Mouse (Mus musculus) kidney, embryonic 15.5 days (tissue): ENCODE measurements around the gene 2810004N23Rik. TPM values are rescaled to one million over a fixed set of nuclear protein-coding genes. Genes with fewer than 3 reads are reported as not detected.

Experiments used
- ATAC-seq: fragments of 200-750 bp; cut with Nextera tagmentation; replicated peaks from 2 replicates; pipeline ENCODE4 v1.8.0; 2017; ENCODE audit warnings: moderate TSS enrichment; ENCODE audit not compliant: low FRiP score
- H3K27ac ChIP-seq: fragments of 300-500 bp; sonication (generic); 2 replicates; pipeline ENCODE4 v1.5.1; 2015; ENCODE audit warnings: mild to moderate bottlenecking, inconsistent platforms
- H3K27me3 ChIP-seq: fragments of 300-500 bp; sonication (generic); 2 replicates; pipeline ENCODE4 v1.6.1; 2015; ENCODE audit warnings: inconsistent platforms
- H3K36me3 ChIP-seq: fragments of 300-500 bp; sonication (generic); 2 replicates; pipeline ENCODE4 v1.6.1; 2015; ENCODE audit warnings: inconsistent platforms
- H3K4me1 ChIP-seq: fragments of 300-500 bp; sonication (generic); 2 replicates; pipeline ENCODE4 v1.6.1; 2015; ENCODE audit warnings: inconsistent platforms
- H3K4me2 ChIP-seq: fragments of 300-500 bp; sonication (generic); 2 replicates; pipeline ENCODE4 v1.6.1; 2015; ENCODE audit warnings: moderate library complexity, mild to moderate bottlenecking, inconsistent platforms
- H3K4me3 ChIP-seq: fragments of 300-500 bp; sonication (generic); replicated peaks from 2 replicates; pipeline ENCODE4 v1.5.1; 2015; ENCODE audit warnings: mild to moderate bottlenecking, inconsistent platforms
- H3K9ac ChIP-seq: fragments of 300-500 bp; sonication (generic); 2 replicates; pipeline ENCODE4 v1.6.1; 2015; ENCODE audit warnings: mild to moderate bottlenecking, inconsistent platforms
- H3K9me3 ChIP-seq: fragments of 300-500 bp; sonication (generic); replicated peaks from 2 replicates; pipeline ENCODE4 v1.6.1; 2016; ENCODE audit warnings: inconsistent platforms
- WGBS: fragments of 180-500 bp; shearing (Covaris S2); methylation state at CpG from one replicate; pipeline ENCODE4 v1.1.7; 2015; ENCODE audit warnings: mixed read lengths; 5-methylcytosine and 5-hydroxymethylcytosine counted together
- polyA plus RNA-seq: library from polyadenylated mRNA; unstranded; fragments of >200 nt; fragmentation: Nextera tagmentation; extraction: Ambion mirVana; gene quantifications from 2 replicates; pipeline ENCODE4 v1.2.1, GENCODE M21; 2015

The 2810004N23Rik gene
- 52.7 and 53.3 TPM in 2 replicates for polyA plus RNA-seq

DNA sequence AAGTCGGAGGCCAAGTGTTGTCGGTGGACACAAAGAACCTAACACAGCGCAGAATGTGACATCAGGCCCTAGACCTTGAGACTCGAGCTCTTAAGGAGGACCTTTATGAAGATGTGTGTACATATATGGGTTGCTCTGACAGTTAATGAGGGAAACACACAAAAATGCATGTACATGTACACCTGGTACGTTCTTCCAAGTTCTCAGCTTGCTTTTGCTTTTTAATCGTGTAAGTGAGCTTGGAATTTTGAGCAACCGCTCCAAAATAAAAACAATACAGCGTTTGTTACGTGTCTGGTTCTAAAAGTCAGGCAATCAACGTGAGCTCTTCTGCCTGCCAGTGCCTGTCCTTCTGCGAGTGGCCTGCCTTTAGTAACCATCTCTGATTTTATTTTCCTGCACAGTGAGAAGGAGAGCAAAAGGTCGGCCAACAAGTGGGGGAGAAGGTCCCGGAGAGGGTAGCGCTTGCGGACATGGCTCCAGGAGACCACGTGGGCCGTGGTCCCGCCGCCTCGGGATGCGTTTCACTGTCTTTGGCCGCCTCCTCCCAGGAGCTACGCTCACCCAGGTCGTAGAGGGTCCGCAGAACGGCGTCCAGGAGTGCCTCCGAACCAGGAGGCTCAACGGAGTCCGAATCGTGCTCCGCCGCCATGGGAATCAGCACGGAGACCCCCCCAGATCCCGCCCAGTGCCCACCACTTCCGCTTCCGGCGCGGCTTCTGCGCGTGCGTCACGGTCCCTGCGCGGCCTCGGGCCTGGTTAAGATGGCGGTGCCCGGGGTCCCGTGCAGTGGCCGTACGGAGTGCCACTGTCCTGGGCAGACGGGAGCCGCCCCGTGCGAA lies at the start of gene 2810004N23Rik, which contains the start of gene Gnpat:
Gene 2810004N23Rik (minus strand): TSS at position 800 of the 842 bp plus-strand sequence.
Gene Gnpat (plus strand): TSS at position 713 of the 842 bp plus-strand sequence.
- H3K4me2 ChIP-seq, result peak within 1 kb of the TSS; percentile 75
- peak; percentile 98 for ATAC-seq
- no peaks in the 10 kb centered on the region for H3K27me3 ChIP-seq
- 1% methylated on average over 55 of the region's 55 CpGs for WGBS
- peaks cover 14% of the 10 kb centered on the region for H3K4me1 ChIP-seq
- peak within 1 kb of the TSS; percentile 96 for H3K27ac ChIP-seq
- peak within 1 kb of the TSS; percentile 95 for H3K4me3 ChIP-seq
- H3K36me3 ChIP-seq, result peaks cover 48% of the 10 kb centered on the region
- H3K9me3 ChIP-seq, result peaks cover under 1% of the 10 kb centered on the region; the same call in 1 of the 2 replicates
- H3K9ac ChIP-seq, result peak within 1 kb of the TSS; percentile 96

DNA sequence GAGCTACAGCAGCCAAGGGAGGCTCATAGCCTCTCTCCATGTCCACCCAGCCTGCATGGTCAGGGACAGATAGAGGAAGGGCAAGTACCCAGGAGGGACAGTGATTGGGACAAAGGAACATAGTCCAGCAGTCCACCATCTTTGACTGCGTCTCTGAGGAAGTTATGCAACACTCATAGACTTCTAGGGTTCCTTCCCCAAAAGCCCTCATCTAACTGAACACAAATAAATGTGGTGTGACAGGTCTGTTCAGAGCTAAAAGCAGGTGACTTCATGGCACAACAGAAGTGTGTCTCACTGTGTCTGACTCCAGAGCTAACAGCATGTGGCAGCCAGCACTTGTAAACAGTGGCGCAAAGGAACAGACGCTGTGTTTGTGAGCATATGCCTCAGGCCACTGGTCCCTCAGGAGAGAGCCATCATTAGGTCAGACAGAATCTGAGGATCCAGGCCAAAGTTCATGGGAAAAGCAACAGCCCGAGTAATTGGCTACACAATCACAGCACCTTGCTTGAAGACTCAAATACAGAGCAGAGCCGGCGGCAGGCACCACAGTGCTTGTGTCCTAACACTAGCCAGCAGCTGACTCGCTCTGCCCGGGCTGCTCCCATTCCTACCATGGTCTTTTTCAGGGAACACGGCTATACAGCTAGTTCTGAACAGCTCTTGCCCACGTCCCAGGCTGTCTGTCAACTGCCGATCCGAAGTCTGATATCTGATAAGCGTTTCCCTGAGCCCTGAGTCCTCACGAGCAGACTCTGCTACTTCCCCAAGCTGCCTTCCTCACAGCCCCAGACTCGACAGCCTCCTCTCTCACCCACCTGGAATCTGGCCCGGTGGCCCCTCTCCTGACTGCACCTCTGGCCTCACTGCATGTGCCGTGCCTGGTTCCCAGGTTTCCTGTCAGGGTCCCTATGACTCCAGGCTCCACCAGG lies 49.3 kb upstream of the 2810004N23Rik start:
- Histone ChIP-seq H3K36me3 (peaks cover 85% of the 10 kb centered on the region), H3K27ac (peak overlapping the region; percentile 28; the same call in 1 of the 2 replicates), H3K4me2 (no peak overlapping the region), H3K4me3 (no peak overlapping the region), H3K4me1 (peaks cover 14% of the 10 kb centered on the region; the same call in 1 of the 2 replicates), H3K9ac (no peak overlapping the region), H3K9me3 (no peaks in the 10 kb centered on the region), H3K27me3 (no peaks in the 10 kb centered on the region)
- ATAC-seq, result peak; percentile 30; the same call in 1 of the 2 replicates
- WGBS, result 68% methylated on average over 17 of the region's 17 CpGs

DNA sequence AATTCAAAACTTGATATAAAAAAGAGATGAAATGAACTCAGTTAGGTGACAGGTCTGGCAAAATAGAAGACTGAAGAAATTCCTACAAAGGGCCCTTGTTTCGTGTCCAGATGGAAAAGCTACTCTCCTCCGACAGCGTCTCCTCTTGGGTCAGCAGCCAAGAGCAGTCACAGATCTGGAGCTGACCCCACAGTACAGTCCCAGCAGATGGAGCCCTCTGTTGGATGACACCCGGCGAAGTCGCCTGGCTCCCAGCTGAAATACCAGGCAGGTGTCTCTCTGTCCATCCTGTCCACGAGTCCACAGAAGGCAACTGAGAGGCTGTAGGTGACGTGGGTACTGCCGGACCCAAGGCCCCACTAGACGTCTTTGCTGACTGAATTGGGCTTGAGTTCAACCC lies 47.4 kb upstream of the 2810004N23Rik start:
- Histone ChIP-seq H3K4me3 (no peak overlapping the region), H3K9me3 (no peaks in the 10 kb centered on the region), H3K9ac (no peak overlapping the region), H3K4me1 (peaks cover 6% of the 10 kb centered on the region; the same call in 1 of the 2 replicates), H3K27ac (no peak overlapping the region), H3K36me3 (peaks cover 99% of the 10 kb centered on the region), H3K4me2 (no peak overlapping the region), H3K27me3 (no peaks in the 10 kb centered on the region)
- no peak for ATAC-seq
- WGBS, result 88% methylated on average over 10 of the region's 10 CpGs

DNA sequence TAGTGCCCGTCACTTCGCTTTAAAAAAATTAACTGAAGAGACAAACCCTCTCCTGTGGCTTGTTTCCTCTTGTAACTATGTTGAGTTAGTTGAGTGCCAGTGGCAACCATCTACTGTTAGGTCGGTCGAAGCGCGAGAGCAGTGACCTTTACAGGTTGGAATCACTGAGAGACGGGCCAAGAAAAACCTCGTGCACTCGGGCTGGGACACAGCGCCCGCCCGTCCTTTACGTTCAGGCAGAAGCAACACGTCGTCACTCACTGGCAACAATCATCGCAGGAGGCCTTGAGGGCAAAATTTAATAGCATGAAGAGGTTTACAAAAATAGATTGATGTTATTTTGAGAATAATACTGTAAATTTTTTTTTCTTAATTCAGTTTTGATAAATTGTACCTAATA lies 47.0 kb upstream of the 2810004N23Rik start:
- no peaks in the 10 kb centered on the region for H3K9me3 ChIP-seq
- no peak overlapping the region for H3K9ac ChIP-seq
- no peak overlapping the region for H3K27ac ChIP-seq
- H3K4me3 ChIP-seq, result no peak overlapping the region
- no peak overlapping the region for H3K4me2 ChIP-seq
- no peak for ATAC-seq
- H3K4me1 ChIP-seq, result peaks cover 6% of the 10 kb centered on the region; the same call in 1 of the 2 replicates
- 89% methylated on average over 16 of the region's 16 CpGs for WGBS
- no peaks in the 10 kb centered on the region for H3K27me3 ChIP-seq
- H3K36me3 ChIP-seq, result peaks cover 98% of the 10 kb centered on the region

DNA sequence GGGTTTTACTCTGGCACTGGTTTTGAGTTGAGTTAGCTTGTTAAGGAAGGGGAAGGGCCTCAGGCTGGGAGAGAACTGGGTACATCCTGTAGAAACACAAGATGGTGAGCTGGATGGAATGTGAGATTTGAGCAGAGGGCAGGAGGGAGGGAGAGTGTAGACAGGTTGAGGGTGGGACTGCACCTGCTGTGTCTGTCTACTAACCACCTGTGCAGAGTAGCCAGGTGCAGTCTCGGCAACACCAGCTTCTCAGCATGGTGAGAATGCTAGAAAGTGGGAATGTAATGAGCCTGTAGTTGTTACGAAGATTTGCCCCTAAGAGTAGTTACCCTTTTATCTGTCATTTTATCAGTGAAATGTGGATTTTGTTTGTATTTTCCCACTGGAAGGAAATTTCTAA lies 42.6 kb upstream of the 2810004N23Rik start:
- H3K9ac ChIP-seq, result no peak overlapping the region
- no peak for ATAC-seq
- no peak overlapping the region for H3K4me2 ChIP-seq
- H3K36me3 ChIP-seq, result peaks cover 94% of the 10 kb centered on the region
- no peak overlapping the region for H3K27ac ChIP-seq
- H3K4me1 ChIP-seq, result no peaks in the 10 kb centered on the region
- H3K9me3 ChIP-seq, result no peaks in the 10 kb centered on the region
- no peaks in the 10 kb centered on the region for H3K27me3 ChIP-seq
- H3K4me3 ChIP-seq, result no peak overlapping the region
- WGBS, result 95% methylated on average over 2 of the region's 2 CpGs

DNA sequence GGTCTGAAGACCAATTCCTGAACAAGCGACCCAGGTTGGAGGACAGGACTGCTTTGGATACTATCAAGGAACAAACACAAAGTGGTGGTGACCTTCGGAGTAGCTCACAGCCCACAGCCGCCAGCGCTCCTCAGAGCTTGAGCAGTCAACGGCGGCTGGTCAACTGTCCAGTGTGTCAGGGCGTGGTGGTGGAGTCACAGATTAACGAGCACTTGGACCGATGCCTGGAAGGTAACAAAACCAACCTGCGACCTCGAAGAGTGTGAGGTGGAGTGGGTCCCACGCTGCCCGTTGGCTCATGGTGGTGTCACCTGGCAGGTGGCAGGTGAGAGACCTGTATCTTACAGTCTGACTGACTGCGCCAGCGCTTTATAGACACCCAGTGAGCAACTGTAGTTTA lies 40.3 kb upstream of the 2810004N23Rik start:
- Histone ChIP-seq H3K27me3 (no peaks in the 10 kb centered on the region), H3K9ac (no peak overlapping the region), H3K4me2 (no peak overlapping the region), H3K27ac (no peak overlapping the region), H3K4me1 (peaks cover 11% of the 10 kb centered on the region), H3K4me3 (no peak overlapping the region), H3K36me3 (peaks cover 88% of the 10 kb centered on the region), H3K9me3 (no peaks in the 10 kb centered on the region)
- 89% methylated on average over 15 of the region's 15 CpGs for WGBS
- no peak for ATAC-seq

DNA sequence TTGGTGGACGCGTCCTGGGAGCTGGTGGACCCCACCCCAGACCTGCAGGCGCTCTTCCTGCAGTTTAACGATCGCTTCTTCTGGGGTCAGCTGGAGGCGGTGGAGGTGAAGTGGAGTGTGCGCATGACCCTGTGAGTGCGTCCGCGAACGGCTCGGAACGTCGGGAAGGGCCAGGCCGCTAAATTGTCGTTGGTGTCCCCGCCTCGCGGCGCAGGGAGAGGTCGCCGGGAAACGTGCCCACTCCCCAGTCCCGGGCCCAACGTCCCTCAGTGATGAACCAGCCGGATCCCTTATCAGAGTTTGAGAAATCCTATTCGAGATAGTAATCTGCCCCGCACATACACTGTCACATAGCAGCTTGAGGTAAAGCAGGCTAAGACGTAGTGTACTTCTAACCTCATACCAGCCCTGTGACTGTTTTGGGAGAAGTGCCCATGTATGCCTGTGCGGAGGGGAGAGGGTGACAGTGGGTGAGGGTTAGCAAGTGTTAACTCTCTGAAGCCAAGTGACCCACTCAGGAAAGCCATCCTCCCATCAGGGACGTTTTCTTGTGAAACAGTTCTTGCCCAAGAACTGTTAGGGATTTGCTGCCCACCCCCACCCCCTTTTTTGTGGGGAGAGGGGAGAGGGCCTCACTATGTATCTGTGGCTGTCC lies 35.5 kb upstream of the 2810004N23Rik start:
- peaks cover 68% of the 10 kb centered on the region for H3K36me3 ChIP-seq
- no peaks in the 10 kb centered on the region for H3K27me3 ChIP-seq
- H3K9ac ChIP-seq, result peak overlapping the region; percentile 81
- H3K4me3 ChIP-seq, result peak overlapping the region; percentile 89
- H3K27ac ChIP-seq, result peak overlapping the region; percentile 85
- ATAC-seq, result no peak
- H3K9me3 ChIP-seq, result no peaks in the 10 kb centered on the region
- peaks cover 34% of the 10 kb centered on the region for H3K4me1 ChIP-seq
- 4% methylated on average over 31 of the region's 31 CpGs for WGBS
- peak overlapping the region; percentile 99 for H3K4me2 ChIP-seq

DNA sequence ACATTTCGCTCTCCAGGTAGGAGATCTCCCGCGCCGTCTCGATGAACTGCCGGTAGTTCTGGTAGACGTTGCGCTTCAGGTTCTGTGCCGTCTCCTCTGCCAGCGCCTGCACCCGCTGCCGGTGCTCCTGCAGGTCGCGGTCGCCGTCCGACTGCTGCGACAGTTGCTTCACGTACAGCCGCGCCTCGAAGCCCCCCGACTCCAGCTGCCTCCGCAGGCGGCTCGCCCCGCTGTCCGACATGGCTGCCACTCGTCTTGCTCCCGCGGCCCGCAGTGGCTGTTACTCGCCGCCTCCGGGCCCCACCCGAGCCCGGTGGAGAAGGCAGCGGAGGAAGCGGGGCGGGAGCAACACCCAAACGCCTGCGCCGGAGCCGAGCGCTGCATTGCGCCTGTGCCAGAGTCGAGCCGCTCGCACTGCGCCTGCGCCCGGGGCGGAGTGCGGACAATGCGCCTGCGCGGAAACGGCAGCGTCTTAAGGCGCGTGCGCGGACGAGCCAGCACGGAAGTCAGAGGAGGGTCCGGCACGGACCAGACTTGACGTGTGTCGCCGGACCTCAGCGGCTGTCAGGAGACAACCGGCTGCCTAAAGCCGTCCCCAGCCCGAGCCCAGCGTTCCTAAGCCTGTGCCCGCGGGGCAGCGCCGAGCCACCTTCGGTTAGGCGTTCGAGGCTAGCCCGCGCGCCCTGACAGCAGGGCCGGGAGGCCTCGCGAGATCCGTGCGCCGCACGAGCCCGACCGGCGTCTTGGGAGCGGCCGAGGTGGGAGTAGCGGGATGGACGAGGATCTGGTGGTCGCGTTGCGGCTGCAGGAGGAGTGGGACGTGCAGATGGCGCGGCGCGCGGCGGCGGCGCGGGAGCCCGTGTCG lies 34.7 kb upstream of the 2810004N23Rik start, which contains the start of the genes Exoc8 and Sprtn:
Gene Exoc8 (minus strand): TSS at position 320 of the 865 bp plus-strand sequence.
Gene Sprtn (plus strand): TSS at position 501 of the 865 bp plus-strand sequence.
- Histone ChIP-seq H3K27me3 (no peaks in the 10 kb centered on the region), H3K36me3 (peaks cover 68% of the 10 kb centered on the region), H3K4me2 (peak within 1 kb of the TSS; percentile 99), H3K9me3 (no peaks in the 10 kb centered on the region), H3K4me1 (peaks cover 34% of the 10 kb centered on the region), H3K27ac (peak within 1 kb of the TSS; percentile 87), H3K9ac (peak within 1 kb of the TSS; percentile 81), H3K4me3 (peak within 1 kb of the TSS; percentile 89)
- under 1% methylated on average over 114 of the region's 114 CpGs for WGBS
- peak; percentile 89 for ATAC-seq

DNA sequence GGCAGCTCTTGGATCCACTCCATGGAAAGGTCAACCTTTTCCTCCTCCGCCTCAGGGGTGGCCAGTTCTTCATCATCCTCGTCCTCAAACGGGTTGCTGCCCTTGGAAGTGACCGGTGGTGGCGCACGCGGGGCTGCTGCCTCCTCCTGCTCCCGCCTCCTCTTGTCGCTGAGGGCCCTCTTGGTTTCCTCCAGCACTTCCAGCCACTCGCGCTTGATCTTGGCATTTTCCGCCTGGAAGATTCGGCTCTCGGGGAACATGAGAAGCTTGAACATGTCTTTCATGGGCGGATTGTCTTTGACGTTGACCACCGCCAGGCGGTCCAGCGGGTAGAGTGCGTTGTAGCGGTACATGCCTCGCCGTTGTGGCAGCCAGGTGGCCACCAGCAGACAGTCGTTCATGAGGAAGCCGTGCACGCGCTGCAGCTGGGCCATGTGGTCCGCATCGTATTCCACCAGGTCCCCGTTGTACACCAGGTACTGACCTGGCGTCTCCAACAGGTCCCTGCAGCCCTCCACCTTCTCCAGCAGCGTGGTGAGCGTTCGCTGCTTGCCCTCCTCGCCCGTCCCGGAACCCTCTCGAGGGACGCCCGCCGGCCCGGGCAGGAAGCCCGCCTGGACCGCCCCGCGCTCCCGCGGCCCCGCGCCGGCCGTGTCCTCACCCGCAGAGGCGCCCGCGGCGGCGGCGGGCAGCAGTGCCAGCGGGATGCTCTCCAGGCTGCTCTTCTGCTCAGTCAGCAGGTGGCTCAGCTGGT lies 33.9 kb upstream of the 2810004N23Rik start:
- Histone ChIP-seq H3K4me3 (peak overlapping the region; percentile 89), H3K36me3 (peaks cover 66% of the 10 kb centered on the region), H3K27ac (peak overlapping the region; percentile 87), H3K4me2 (peak overlapping the region; percentile 99), H3K9ac (peak overlapping the region; percentile 81), H3K9me3 (no peaks in the 10 kb centered on the region), H3K27me3 (no peaks in the 10 kb centered on the region), H3K4me1 (peaks cover 34% of the 10 kb centered on the region)
- ATAC-seq, result peak; percentile 63
- WGBS, result under 1% methylated on average over 60 of the region's 60 CpGs

DNA sequence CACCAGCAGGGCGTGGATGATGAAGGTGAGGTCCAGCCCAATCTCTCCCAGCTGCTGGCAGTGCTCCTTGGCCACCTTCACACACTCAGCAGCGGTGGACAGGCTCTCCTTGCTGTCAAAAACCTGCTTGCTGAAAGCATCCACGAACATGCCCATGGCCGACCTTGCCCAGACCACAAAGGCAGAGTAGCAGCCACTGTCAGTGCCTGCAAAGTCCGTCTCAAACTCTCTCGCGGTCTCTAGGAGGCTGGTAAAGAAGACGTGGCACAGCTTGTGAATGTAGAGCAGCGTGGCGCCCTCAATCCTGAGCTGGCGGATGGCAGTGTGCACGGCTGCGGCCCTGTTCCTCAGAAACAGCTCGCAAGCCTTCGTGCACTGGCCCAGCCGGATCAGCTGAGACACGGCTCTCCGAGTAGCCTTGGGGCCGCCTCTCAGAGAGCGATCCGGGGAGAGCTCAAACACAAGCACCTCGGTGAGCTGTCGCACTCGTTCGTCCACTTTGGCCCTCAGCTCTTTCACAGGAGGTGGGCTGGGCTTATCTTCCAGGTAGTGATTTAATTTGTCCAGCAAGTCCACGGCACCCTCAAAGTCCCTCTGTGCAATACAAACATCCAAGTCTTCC lies 33.2 kb upstream of the 2810004N23Rik start:
- Histone ChIP-seq H3K4me2 (peak overlapping the region; percentile 99), H3K4me1 (peaks cover 34% of the 10 kb centered on the region), H3K4me3 (peak overlapping the region; percentile 89), H3K27me3 (no peaks in the 10 kb centered on the region), H3K9me3 (no peaks in the 10 kb centered on the region), H3K27ac (peak overlapping the region; percentile 87), H3K9ac (peak overlapping the region; percentile 81), H3K36me3 (peaks cover 68% of the 10 kb centered on the region)
- 77% methylated on average over 26 of the region's 26 CpGs for WGBS
- 0 out of 2 replicates have a peak, but pooled peaks have one; percentile 9 for ATAC-seq
